Mouse (Mus musculus) MEL (cell line): Measurements from ENCODE around the gene Nanos2. TPM values are rescaled to one million over a fixed set of nuclear protein-coding genes. Genes with fewer than 3 reads are reported as not detected.

ENCODE experiments used
- DNase-seq: peaks from one replicate; pipeline ENCODE4 v3.0.0; 2011; ENCODE audit warnings: low read depth, low spot score
- H3K27ac ChIP-seq: 2 replicates; pipeline ENCODE4 v1.5.1; 2012; ENCODE audit warnings: low read depth, mild to moderate bottlenecking, control low read depth, low read length, moderate library complexity; ENCODE audit not compliant: control insufficient read depth
- H3K27me3 ChIP-seq, 2 experiments: fragments of 150-350 bp in 1 of 2; sonication (generic) in 1 of 2; 2 replicates each; pipeline ENCODE4 v1.6.1; 2012; ENCODE audit warnings: low read length in 2 of 2, mild to moderate bottlenecking in 2 of 2, improper control_type of control experiment in 1 of 2, moderate library complexity in 1 of 2; ENCODE audit not compliant: insufficient read depth in 2 of 2, control insufficient read depth in 1 of 2
- H3K36me3 ChIP-seq, 2 experiments: 2 replicates each; pipeline ENCODE4 v1.6.1; 2012 to 2014; ENCODE audit warnings: low read length in 2 of 2, improper control_type of control experiment in 1 of 2, inconsistent platforms in 1 of 2, mild to moderate bottlenecking in 1 of 2; ENCODE audit not compliant: insufficient read depth in 2 of 2, control insufficient read depth in 1 of 2
- H3K4me1 ChIP-seq, 2 experiments: fragments of 150-350 bp in 1 of 2; sonication (generic) in 1 of 2; 2 replicates each; pipeline ENCODE4 v1.6.1; 2012; ENCODE audit warnings: low read length in 2 of 2, improper control_type of control experiment in 1 of 2, mild to moderate bottlenecking in 1 of 2; ENCODE audit not compliant: insufficient read depth in 2 of 2, control insufficient read depth in 1 of 2
- H3K4me3 ChIP-seq, 2 experiments: fragments of 150-350 bp in 1 of 2; sonication (generic) in 1 of 2; 2 replicates each; pipeline ENCODE4 v1.5.1; 2012; ENCODE audit warnings: low read depth in 2 of 2, low read length in 2 of 2, mild to moderate bottlenecking in 2 of 2, moderate library complexity in 2 of 2, control low read depth in 1 of 2, improper control_type of control experiment in 1 of 2; ENCODE audit not compliant: control insufficient read depth in 1 of 2, insufficient read depth in 1 of 2
- H3K79me2 ChIP-seq: 2 replicates; pipeline ENCODE4 v1.6.1; 2012; ENCODE audit warnings: mild to moderate bottlenecking, low read length, moderate library complexity; ENCODE audit not compliant: control insufficient read depth, poor library complexity, insufficient read depth
- H3K9ac ChIP-seq: 2 replicates; pipeline ENCODE4 v1.6.1; 2012; ENCODE audit warnings: low read depth, mild to moderate bottlenecking, control low read depth, low read length, moderate library complexity; ENCODE audit not compliant: control insufficient read depth, poor library complexity, severe bottlenecking
- H3K9me3 ChIP-seq: fragments of 150-350 bp; sonication (generic); replicated peaks from 2 replicates; pipeline ENCODE4 v1.6.1; 2012; ENCODE audit warnings: mild to moderate bottlenecking, low read length, improper control_type of control experiment, moderate library complexity; ENCODE audit not compliant: insufficient read depth
- CHD2 ChIP-seq: IDR thresholded peaks from 2 replicates; pipeline ENCODE4 v1.6.1; 2011; ENCODE audit warnings: low read length, improper control_type of control experiment
- CTCF ChIP-seq, 3 experiments: IDR thresholded peaks in 2 of 3; conservative IDR thresholded peaks in 1 of 3; 2 replicates each; pipeline ENCODE4 v1.5.1; 2011 to 2012; ENCODE audit warnings: low read length in 3 of 3, low read depth in 2 of 3, mild to moderate bottlenecking in 2 of 3, improper control_type of control experiment in 1 of 3, inconsistent platforms in 1 of 3, mixed read lengths in 1 of 3, moderate library complexity in 1 of 3; ENCODE audit not compliant: control insufficient read depth in 1 of 3, insufficient read depth in 1 of 3, poor library complexity in 1 of 3, severe bottlenecking in 1 of 3
- E2F4 ChIP-seq: IDR thresholded peaks from 2 replicates; pipeline ENCODE4 v1.6.1; 2011; ENCODE audit warnings: low read depth, low read length, improper control_type of control experiment, borderline replicate concordance
- ELF1 ChIP-seq: IDR thresholded peaks from 2 replicates; pipeline ENCODE4 v1.6.1; 2014; ENCODE audit warnings: low read depth, mild to moderate bottlenecking, inconsistent platforms, low read length, improper control_type of control experiment, moderate library complexity
- EP300 ChIP-seq, 2 experiments: IDR thresholded peaks; 2 replicates each; pipeline ENCODE4 v1.6.1; 2011; ENCODE audit warnings: improper control_type of control experiment in 2 of 2, low read length in 2 of 2, low read depth in 1 of 2, mild to moderate bottlenecking in 1 of 2
- GABPA ChIP-seq: IDR thresholded peaks from 2 replicates; pipeline ENCODE4 v1.6.1; 2012; ENCODE audit warnings: low read depth, mild to moderate bottlenecking, inconsistent platforms, low read length, improper control_type of control experiment, moderate library complexity
- GATA1 ChIP-seq: IDR thresholded peaks from 2 replicates; pipeline ENCODE4 v1.6.1; 2011; ENCODE audit warnings: low read depth, low read length, improper control_type of control experiment
- HCFC1 ChIP-seq: IDR thresholded peaks from 2 replicates; pipeline ENCODE4 v1.6.1; 2012; ENCODE audit warnings: low read depth, mild to moderate bottlenecking, inconsistent platforms, low read length, improper control_type of control experiment, moderate library complexity
- KAT2A ChIP-seq: conservative IDR thresholded peaks from 2 replicates; pipeline ENCODE4 v1.6.1; 2012; ENCODE audit warnings: low read depth, low read length, improper control_type of control experiment, inconsistent platforms
- MAFK ChIP-seq: IDR thresholded peaks from 2 replicates; pipeline ENCODE4 v1.6.1; 2011; ENCODE audit warnings: low read depth, mild to moderate bottlenecking, low read length, improper control_type of control experiment, borderline replicate concordance
- MAX ChIP-seq: IDR thresholded peaks from 2 replicates; pipeline ENCODE4 v1.6.1; 2011; ENCODE audit warnings: low read length, improper control_type of control experiment
- MAZ ChIP-seq: IDR thresholded peaks from 2 replicates; pipeline ENCODE4 v1.6.1; 2012; ENCODE audit warnings: low read depth, mild to moderate bottlenecking, inconsistent platforms, low read length, improper control_type of control experiment
- MXI1 ChIP-seq: IDR thresholded peaks from 2 replicates; pipeline ENCODE4 v1.6.1; 2011; ENCODE audit warnings: mild to moderate bottlenecking, low read depth, low read length, improper control_type of control experiment
- MYB ChIP-seq: IDR thresholded peaks from 2 replicates; pipeline ENCODE4 v1.6.1; 2011; ENCODE audit warnings: mild to moderate bottlenecking, low read depth, low read length, improper control_type of control experiment
- NELFE ChIP-seq: IDR thresholded peaks from 2 replicates; pipeline ENCODE4 v1.6.1; 2011; ENCODE audit warnings: low read depth, low read length, improper control_type of control experiment
- POLR2A ChIP-seq, 2 experiments: IDR thresholded peaks; 2 replicates each; pipeline ENCODE4 v1.6.1; 2011 to 2012; ENCODE audit warnings: low read length in 2 of 2, mild to moderate bottlenecking in 2 of 2, control low read depth in 1 of 2, improper control_type of control experiment in 1 of 2, low read depth in 1 of 2, moderate library complexity in 1 of 2; ENCODE audit not compliant: control insufficient read depth in 1 of 2, insufficient read depth in 1 of 2, poor library complexity in 1 of 2
- POLR2AphosphoS2 ChIP-seq: IDR thresholded peaks from 2 replicates; pipeline ENCODE4 v1.6.1; 2011; ENCODE audit warnings: low read length, improper control_type of control experiment
- POLR2AphosphoS5 ChIP-seq: IDR thresholded peaks from 2 replicates; pipeline ENCODE4 v1.6.1; 2012; ENCODE audit warnings: low read depth, borderline replicate concordance, mild to moderate bottlenecking, inconsistent platforms, low read length, moderate library complexity, mixed read lengths
- RCOR1 ChIP-seq: IDR thresholded peaks from 2 replicates; pipeline ENCODE4 v1.6.1; 2012; ENCODE audit warnings: low read depth, mild to moderate bottlenecking, inconsistent platforms, low read length, improper control_type of control experiment
- SIN3A ChIP-seq: IDR thresholded peaks from 2 replicates; pipeline ENCODE4 v1.6.1; 2012; ENCODE audit warnings: low read length, improper control_type of control experiment, inconsistent platforms
- TCF12 ChIP-seq: IDR thresholded peaks from 2 replicates; pipeline ENCODE4 v1.6.1; 2014; ENCODE audit warnings: low read depth, mild to moderate bottlenecking, inconsistent platforms, low read length, improper control_type of control experiment, moderate library complexity
- UBTF ChIP-seq: IDR thresholded peaks from 2 replicates; pipeline ENCODE4 v1.6.1; 2012; ENCODE audit warnings: low read depth, mild to moderate bottlenecking, inconsistent platforms, low read length, improper control_type of control experiment, moderate library complexity, borderline replicate concordance; ENCODE audit not compliant: insufficient read depth
- USF1 ChIP-seq: IDR thresholded peaks from 2 replicates; pipeline ENCODE4 v1.6.1; 2014; ENCODE audit warnings: low read depth, mild to moderate bottlenecking, inconsistent platforms, low read length, improper control_type of control experiment, moderate library complexity
- USF2 ChIP-seq, 2 experiments: IDR thresholded peaks; 2 replicates each; pipeline ENCODE4 v1.6.1; 2011 to 2012; ENCODE audit warnings: improper control_type of control experiment in 2 of 2, low read length in 2 of 2, borderline replicate concordance in 1 of 2, inconsistent platforms in 1 of 2, low read depth in 1 of 2, mild to moderate bottlenecking in 1 of 2; ENCODE audit not compliant: insufficient read depth in 1 of 2
- ZC3H11A ChIP-seq: IDR thresholded peaks from 2 replicates; pipeline ENCODE4 v1.6.1; 2012; ENCODE audit warnings: low read depth, mild to moderate bottlenecking, inconsistent platforms, low read length, improper control_type of control experiment
- polyA plus RNA-seq, 2 experiments: library from polyadenylated mRNA; stranded (reverse) in 1 of 2; unstranded in 1 of 2; fragments of >175 nt in 1 of 2; fragments of >200 nt in 1 of 2; gene quantifications; 2 replicates each; pipeline versions ENCODE4 v1.2.1 to v1.2.4; 2012; ENCODE audit warnings: low replicate concordance in 2 of 2, low read depth in 1 of 2; ENCODE audit not compliant: insufficient read length in 2 of 2, insufficient read depth in 1 of 2, missing spikeins in 1 of 2
- total RNA-seq: library from RNA; depleted of rRNA; stranded (reverse); fragments of 300-350 nt; gene quantifications from 2 replicates; pipeline ENCODE4 v1.2.3, GENCODE M21; 2012

The Nanos2 gene
- total and polyA plus RNA-seq, 3 experiments = not detected

GRCm38 (mm10) chr7:18957569-18958383, 29.4 kb upstream of the Nanos2 start:
- Histone ChIP-seq H3K27me3 (no peaks in the 10 kb centered on the region), H3K27ac (no peak overlapping the region), H3K79me2 (peaks cover 1% of the 10 kb centered on the region; the same call in 1 of the 2 replicates), H3K9ac (peak overlapping the region; percentile 95), H3K4me3 (peak overlapping the region; percentile 67 to 97), H3K4me1 (peaks cover 0 to 12% of the 10 kb centered on the region in 2 experiments; a peak in 2 of 4 replicates), H3K9me3 (no peaks in the 10 kb centered on the region), H3K36me3 (peaks cover 0 to 2% of the 10 kb centered on the region in 2 experiments; a peak in 1 of 4 replicates)
- DNase-seq = peak; percentile 79
- no peak for TF ChIP-seq USF2 (IDR thresholded peaks at IDR 0.05; ENCODE audit: borderline replicate concordance in 1 of 2, insufficient read depth in 1 of 2, low read depth in 1 of 2, low read length in 2 of 2)
- peak; percentile 66 to 92; a peak in 3 of 4 replicates for TF ChIP-seq POLR2A (IDR thresholded peaks at IDR 0.05; ENCODE audit: control insufficient read depth in 1 of 2, insufficient read depth in 1 of 2, low read depth in 1 of 2, low read length in 2 of 2, poor library complexity in 1 of 2)
- 0 out of 2 replicates have a peak, but pooled peaks have one; percentile 27 for TF ChIP-seq SIN3A
- no peak for TF ChIP-seq CHD2
- TF ChIP-seq GABPA = no peak
- TF ChIP-seq POLR2AphosphoS2 = 0 out of 2 replicates have a peak, but pooled peaks have one; percentile 36
- no peak; a peak in 1 of 6 replicates for TF ChIP-seq CTCF (IDR thresholded peaks at IDR 0.05 in 2 of 3, conservative IDR thresholded peaks at IDR 0.05 in 1 of 3; ENCODE audit: control insufficient read depth in 1 of 3, insufficient read depth in 1 of 3, low read depth in 2 of 3, low read length in 3 of 3, poor library complexity in 1 of 3, severe bottlenecking in 1 of 3)
- TF ChIP-seq MAFK = no peak
- TF ChIP-seq GATA1 = no peak
- TF ChIP-seq EP300 (IDR thresholded peaks at IDR 0.05; ENCODE audit: low read depth in 1 of 2, low read length in 2 of 2) = no peak
- TF ChIP-seq KAT2A = no peak
- no peak for TF ChIP-seq RCOR1
- peak; percentile 54; the same call in 1 of the 2 replicates for TF ChIP-seq MAX
- TF ChIP-seq NELFE = peak; percentile 79
- TF ChIP-seq MAZ = no peak; the same call in 1 of the 2 replicates
- no peak for TF ChIP-seq HCFC1
- no peak for TF ChIP-seq USF1

- no peak overlapping the region for H3K27ac ChIP-seq
- peaks cover 0 to 2% of the 10 kb centered on the region in 2 experiments; a peak in 1 of 4 replicates for H3K36me3 ChIP-seq
- H3K9me3 ChIP-seq = no peaks in the 10 kb centered on the region
- peaks cover 0 to 12% of the 10 kb centered on the region in 2 experiments; a peak in 2 of 4 replicates for H3K4me1 ChIP-seq
- peak overlapping the region; percentile 51 to 87 for H3K4me3 ChIP-seq
- peak overlapping the region; percentile 75 for H3K9ac ChIP-seq
- H3K79me2 ChIP-seq = peaks cover 1% of the 10 kb centered on the region; the same call in 1 of the 2 replicates
- H3K27me3 ChIP-seq = peaks cover 0 to 1% of the 10 kb centered on the region in 2 experiments; a peak in 1 of 4 replicates
- TF ChIP-seq POLR2AphosphoS5 (no peak), GABPA (no peak), EP300 (IDR thresholded peaks at IDR 0.05; ENCODE audit: low read depth in 1 of 2, low read length in 2 of 2) (no peak), ZC3H11A (no peak), MXI1 (no peak), UBTF (no peak), MYB (no peak), ELF1 (no peak), E2F4 (no peak), TCF12 (no peak), USF2 (IDR thresholded peaks at IDR 0.05; ENCODE audit: borderline replicate concordance in 1 of 2, insufficient read depth in 1 of 2, low read depth in 1 of 2, low read length in 2 of 2) (no peak), SIN3A (no peak), GATA1 (no peak)
- TF ChIP-seq, all 39 proteins: peak for 0
- DNase-seq = peak; percentile 57
Measured at GRCm38 (mm10) chr7:18958384-18958766, 28.8 kb upstream of the Nanos2 start.
